Mouse (Mus musculus): Measurements from ENCODE around the gene Igf2bp2. TPM values are rescaled to one million over a fixed set of nuclear protein-coding genes. Genes with fewer than 3 reads are reported as not detected.

The Igf2bp2 gene
- polyA plus RNA-seq, 1 experiment from 2014 or later, result 34.8 TPM

DNA sequence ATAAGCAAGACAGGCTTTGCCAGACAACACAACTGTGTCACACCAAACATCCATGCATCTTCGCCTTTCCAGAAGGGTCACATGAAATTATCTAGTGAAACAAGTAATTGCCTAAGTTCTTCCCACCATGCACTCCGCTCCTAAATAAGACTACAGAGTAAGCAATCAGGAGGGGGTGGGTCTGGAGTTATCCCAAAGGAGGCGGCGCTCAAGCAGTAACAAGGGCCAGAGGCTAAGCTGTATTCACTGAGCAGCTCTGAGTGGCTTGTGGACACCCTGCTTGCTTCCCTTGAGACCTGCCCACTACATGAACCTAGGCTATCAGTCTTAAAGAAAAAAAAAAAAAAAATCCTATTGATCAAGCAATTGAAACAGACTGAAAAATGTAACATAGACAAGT lies 44.9 kb downstream of the Igf2bp2 start:
- H3K9me3 ChIP-seq (replicated peaks; ENCODE audit: low read length), result no peaks in the 10 kb centered on the region
- no peak for DNase-seq (ENCODE audit: low spot score)
- H3K4me3 ChIP-seq (replicated peaks; ENCODE audit: low read depth, low read length), result no peak overlapping the region
- H3K27ac ChIP-seq, result no peak overlapping the region
- TF ChIP-seq CTCF (IDR thresholded peaks at IDR 0.05; ENCODE audit: low read depth), result no peak
- ATAC-seq (replicated peaks; ENCODE audit: low FRiP score, low read depth), result no peak
- H3K9ac ChIP-seq (ENCODE audit: low read depth, low read length), result no peak overlapping the region
- no peaks in the 10 kb centered on the region for H3K27me3 ChIP-seq (ENCODE audit: insufficient read depth, low read length)
- no peak overlapping the region for H3K4me2 ChIP-seq (ENCODE audit: low read length)
- WGBS, result 92% methylated on average over 4 of the region's 4 CpGs
- H3K36me3 ChIP-seq (ENCODE audit: insufficient read depth, low read length), result no peaks in the 10 kb centered on the region
- H3K4me1 ChIP-seq (replicated peaks; ENCODE audit: insufficient read depth, low read length), result no peaks in the 10 kb centered on the region

DNA sequence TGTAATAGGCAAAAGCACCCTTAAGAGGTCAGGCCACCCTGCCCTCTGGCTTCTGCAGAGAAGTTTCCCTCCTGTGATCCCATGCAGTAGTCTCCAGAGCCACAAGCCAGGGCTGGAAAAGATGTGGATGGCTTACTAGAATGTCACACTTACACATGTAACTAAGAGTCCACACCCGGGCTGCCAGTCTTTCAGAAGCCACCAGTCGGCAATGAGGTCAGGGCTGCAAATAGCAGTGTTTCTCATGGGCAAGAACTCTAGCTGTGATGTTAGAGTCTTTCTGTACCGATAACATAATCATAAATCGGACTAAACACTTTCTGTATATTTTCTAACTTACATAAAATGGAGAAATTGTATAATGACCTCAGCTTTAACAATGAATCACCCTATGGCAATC lies 46.4 kb downstream of the Igf2bp2 start:
- H3K27ac ChIP-seq, result no peak overlapping the region
- no peaks in the 10 kb centered on the region for H3K4me1 ChIP-seq (replicated peaks; ENCODE audit: insufficient read depth, low read length)
- DNase-seq (ENCODE audit: low spot score) (no peak), ATAC-seq (replicated peaks; ENCODE audit: low FRiP score, low read depth) (no peak)
- H3K36me3 ChIP-seq (ENCODE audit: insufficient read depth, low read length), result no peaks in the 10 kb centered on the region
- H3K4me2 ChIP-seq (ENCODE audit: low read length), result no peak overlapping the region
- H3K4me3 ChIP-seq (replicated peaks; ENCODE audit: low read depth, low read length), result no peak overlapping the region
- no peak overlapping the region for H3K9ac ChIP-seq (ENCODE audit: low read depth, low read length)
- H3K9me3 ChIP-seq (replicated peaks; ENCODE audit: low read length), result no peaks in the 10 kb centered on the region
- H3K27me3 ChIP-seq (ENCODE audit: insufficient read depth, low read length), result no peaks in the 10 kb centered on the region
- TF ChIP-seq CTCF (IDR thresholded peaks at IDR 0.05; ENCODE audit: low read depth), result no peak
- 91% methylated on average over 4 of the region's 4 CpGs for WGBS

- no peaks in the 10 kb centered on the region for H3K4me1 ChIP-seq (replicated peaks; ENCODE audit: insufficient read depth, low read length)
- no peak overlapping the region for H3K4me2 ChIP-seq (ENCODE audit: low read length)
- H3K27ac ChIP-seq, result no peak overlapping the region
- H3K27me3 ChIP-seq (ENCODE audit: insufficient read depth, low read length), result no peaks in the 10 kb centered on the region
- no peak overlapping the region for H3K4me3 ChIP-seq (replicated peaks; ENCODE audit: low read depth, low read length)
- 56% methylated on average over 6 of the region's 6 CpGs for WGBS
- no peak for TF ChIP-seq CTCF (IDR thresholded peaks at IDR 0.05; ENCODE audit: low read depth)
- H3K9ac ChIP-seq (ENCODE audit: low read depth, low read length), result no peak overlapping the region
- ATAC-seq (replicated peaks; ENCODE audit: low FRiP score, low read depth) (no peak), DNase-seq (ENCODE audit: low spot score) (no peak)
- no peaks in the 10 kb centered on the region for H3K36me3 ChIP-seq (ENCODE audit: insufficient read depth, low read length)
- no peaks in the 10 kb centered on the region for H3K9me3 ChIP-seq (replicated peaks; ENCODE audit: low read length)
Observed at GRCm38 (mm10) chr16:22116058-22116457, 47.0 kb downstream of the Igf2bp2 start.

GRCm38 (mm10) chr16:22110036-22110435 lies 53.1 kb downstream of the Igf2bp2 start:
- Histone ChIP-seq H3K27ac (no peak overlapping the region), H3K36me3 (ENCODE audit: insufficient read depth, low read length) (no peaks in the 10 kb centered on the region), H3K4me3 (replicated peaks; ENCODE audit: low read depth, low read length) (no peak overlapping the region), H3K4me1 (replicated peaks; ENCODE audit: insufficient read depth, low read length) (peaks cover 4% of the 10 kb centered on the region; the same call in 1 of the 2 replicates), H3K4me2 (ENCODE audit: low read length) (no peak overlapping the region), H3K9ac (ENCODE audit: low read depth, low read length) (no peak overlapping the region), H3K27me3 (ENCODE audit: insufficient read depth, low read length) (no peaks in the 10 kb centered on the region), H3K9me3 (replicated peaks; ENCODE audit: low read length) (no peaks in the 10 kb centered on the region)
- TF ChIP-seq CTCF (IDR thresholded peaks at IDR 0.05; ENCODE audit: low read depth), result no peak
- no peak for DNase-seq (ENCODE audit: low spot score)
- no peak; the same call in 1 of the 2 replicates for ATAC-seq (replicated peaks; ENCODE audit: low FRiP score, low read depth)
- WGBS, result 27% methylated on average over 1 of the region's 1 CpGs

DNA sequence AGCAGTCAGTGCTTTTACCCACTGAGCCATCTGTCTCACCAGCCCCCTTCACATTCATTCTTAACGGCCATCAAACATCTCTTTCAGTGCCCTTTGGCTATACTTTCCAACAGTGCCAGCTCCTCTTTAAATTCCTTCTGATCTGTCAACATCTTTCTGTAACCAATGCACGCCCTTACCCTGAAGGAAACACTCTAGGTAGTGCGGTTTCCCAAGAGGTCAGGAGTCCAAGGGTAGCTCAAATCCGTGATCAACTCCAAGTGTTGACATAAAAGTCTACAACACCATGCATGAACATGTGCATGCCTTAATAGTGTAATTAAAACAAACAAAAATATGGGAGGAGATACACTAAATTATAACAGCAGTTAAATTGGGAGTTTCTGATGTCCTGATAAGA lies 53.9 kb downstream of the Igf2bp2 start:
- Histone ChIP-seq H3K9ac (ENCODE audit: low read depth, low read length) (no peak overlapping the region), H3K4me1 (replicated peaks; ENCODE audit: insufficient read depth, low read length) (peaks cover 4% of the 10 kb centered on the region; the same call in 1 of the 2 replicates), H3K4me2 (ENCODE audit: low read length) (no peak overlapping the region), H3K9me3 (replicated peaks; ENCODE audit: low read length) (no peaks in the 10 kb centered on the region), H3K4me3 (replicated peaks; ENCODE audit: low read depth, low read length) (no peak overlapping the region), H3K36me3 (ENCODE audit: insufficient read depth, low read length) (no peaks in the 10 kb centered on the region), H3K27ac (no peak overlapping the region), H3K27me3 (ENCODE audit: insufficient read depth, low read length) (no peaks in the 10 kb centered on the region)
- ATAC-seq (replicated peaks; ENCODE audit: low FRiP score, low read depth) (no peak), DNase-seq (ENCODE audit: low spot score) (no peak)
- no peak for TF ChIP-seq CTCF (IDR thresholded peaks at IDR 0.05; ENCODE audit: low read depth)
- 71% methylated on average over 4 of the region's 4 CpGs for WGBS

GRCm38 (mm10) chr16:22107897-22108516 lies 55.1 kb downstream of the Igf2bp2 start:
- peaks cover 4% of the 10 kb centered on the region; the same call in 1 of the 2 replicates for H3K4me1 ChIP-seq (replicated peaks; ENCODE audit: insufficient read depth, low read length)
- 52% methylated on average over 7 of the region's 7 CpGs for WGBS
- H3K4me2 ChIP-seq (ENCODE audit: low read length), result no peak overlapping the region
- no peak; the same call in 1 of the 2 replicates for ATAC-seq (replicated peaks; ENCODE audit: low FRiP score, low read depth)
- no peaks in the 10 kb centered on the region for H3K27me3 ChIP-seq (ENCODE audit: insufficient read depth, low read length)
- no peak overlapping the region for H3K27ac ChIP-seq
- H3K9ac ChIP-seq (ENCODE audit: low read depth, low read length), result no peak overlapping the region
- TF ChIP-seq CTCF (IDR thresholded peaks at IDR 0.05; ENCODE audit: low read depth), result peak; percentile 49
- H3K9me3 ChIP-seq (replicated peaks; ENCODE audit: low read length), result no peaks in the 10 kb centered on the region
- DNase-seq (ENCODE audit: low spot score), result peak; percentile 52
- H3K36me3 ChIP-seq (ENCODE audit: insufficient read depth, low read length), result no peaks in the 10 kb centered on the region
- H3K4me3 ChIP-seq (replicated peaks; ENCODE audit: low read depth, low read length), result no peak overlapping the region

All from kidney, postnatal 0 days (tissue).